Mouse (Mus musculus) intestine, embryonic 14.5 days (tissue): ENCODE measurements around the gene Tsc22d3. TPM values are rescaled to one million over a fixed set of nuclear protein-coding genes. Genes with fewer than 3 reads are reported as not detected.

ENCODE experiments used
- ATAC-seq: fragments of 200-750 bp; cut with Nextera tagmentation; replicated peaks from 2 replicates; pipeline ENCODE4 v1.8.0; 2017; ENCODE audit warnings: low read depth, moderate number of reproducible peaks, moderate TSS enrichment, moderate library complexity; ENCODE audit not compliant: low FRiP score, low TSS enrichment
- DNase-seq: peaks from one replicate; pipeline ENCODE4 v3.0.0-alpha.2; 2018; ENCODE audit warnings: low spot score
- H3K27ac ChIP-seq: fragments of 300-500 bp; sonication (generic); 2 replicates; pipeline ENCODE4 v1.5.1; 2014; ENCODE audit warnings: low read depth, mild to moderate bottlenecking, control low read depth
- H3K27me3 ChIP-seq: fragments of 300-500 bp; sonication (generic); replicated peaks from 2 replicates; pipeline ENCODE4 v1.6.1; 2014; ENCODE audit warnings: low read length, control low read depth; ENCODE audit not compliant: control insufficient read depth, insufficient read depth
- H3K36me3 ChIP-seq: fragments of 300-500 bp; sonication (generic); 2 replicates; pipeline ENCODE4 v1.6.1; 2014; ENCODE audit warnings: low read length, control low read depth; ENCODE audit not compliant: control insufficient read depth, insufficient read depth
- H3K4me1 ChIP-seq: fragments of 300-500 bp; sonication (generic); replicated peaks from 2 replicates; pipeline ENCODE4 v1.6.1; 2014; ENCODE audit warnings: low read length, control low read depth, mixed read lengths; ENCODE audit not compliant: control insufficient read depth, insufficient read depth
- H3K4me2 ChIP-seq: fragments of 300-500 bp; sonication (generic); 2 replicates; pipeline ENCODE4 v1.6.1; 2014; ENCODE audit warnings: low read length
- H3K4me3 ChIP-seq: fragments of 300-500 bp; sonication (generic); 2 replicates; pipeline ENCODE4 v1.5.1; 2014; ENCODE audit warnings: low read depth, low read length, control low read depth, mixed read lengths
- H3K9ac ChIP-seq: fragments of 300-500 bp; sonication (generic); 2 replicates; pipeline ENCODE4 v1.6.1; 2014; ENCODE audit warnings: mild to moderate bottlenecking, low read length
- H3K9me3 ChIP-seq: fragments of 300-500 bp; sonication (generic); 2 replicates; pipeline ENCODE4 v1.6.1; 2016; ENCODE audit warnings: low read length, control low read depth; ENCODE audit not compliant: control insufficient read depth
- WGBS: fragments of 180-500 bp; shearing (Covaris S2); extraction: QIAGEN DNeasy Blood & Tissue Kit; methylation state at CpG from one replicate; pipeline ENCODE4 v1.1.7; 2014; 5-methylcytosine and 5-hydroxymethylcytosine counted together
- polyA plus RNA-seq: library from polyadenylated mRNA; unstranded; fragments of >200 nt; fragmentation: Nextera tagmentation; extraction: Ambion mirVana; gene quantifications from 2 replicates; pipeline ENCODE4 v1.2.1, GENCODE M21; 2014

Tsc22d3 gene
- polyA plus RNA-seq, 1 experiment from 2014 or later, result 59.0 TPM

GRCm38 (mm10) chrX:140555965-140556364 is 44.5 kb downstream of the Tsc22d3 start:
- Histone ChIP-seq H3K4me3 (no peak overlapping the region), H3K4me1 (no peaks in the 10 kb centered on the region), H3K9ac (no peak overlapping the region), H3K9me3 (no peaks in the 10 kb centered on the region), H3K4me2 (no peak overlapping the region), H3K27me3 (peaks cover 13% of the 10 kb centered on the region), H3K36me3 (no peaks in the 10 kb centered on the region), H3K27ac (no peak overlapping the region)
- 74% methylated on average over 2 of the region's 2 CpGs for WGBS
- no peak for ATAC-seq
- DNase-seq, result no peak

GRCm38 (mm10) chrX:140555423-140555822 is 45.0 kb downstream of the Tsc22d3 start:
- Histone ChIP-seq H3K36me3 (no peaks in the 10 kb centered on the region), H3K4me3 (no peak overlapping the region), H3K27me3 (peaks cover 13% of the 10 kb centered on the region), H3K4me2 (no peak overlapping the region), H3K4me1 (no peaks in the 10 kb centered on the region), H3K27ac (no peak overlapping the region), H3K9ac (no peak overlapping the region), H3K9me3 (no peaks in the 10 kb centered on the region)
- ATAC-seq, result no peak
- 81% methylated on average over 3 of the region's 3 CpGs for WGBS
- no peak for DNase-seq

GRCm38 (mm10) chrX:140547660-140548419 is 52.6 kb downstream of the Tsc22d3 start:
- no peaks in the 10 kb centered on the region for H3K4me1 ChIP-seq
- H3K9ac ChIP-seq, result no peak overlapping the region
- H3K27me3 ChIP-seq, result peaks cover 23% of the 10 kb centered on the region; the same call in 1 of the 2 replicates
- WGBS, result 79% methylated on average over 7 of the region's 7 CpGs
- no peak overlapping the region for H3K4me3 ChIP-seq
- no peak for DNase-seq
- H3K27ac ChIP-seq, result no peak overlapping the region
- no peaks in the 10 kb centered on the region for H3K36me3 ChIP-seq
- H3K4me2 ChIP-seq, result no peak overlapping the region
- no peak for ATAC-seq
- H3K9me3 ChIP-seq, result no peaks in the 10 kb centered on the region

GRCm38 (mm10) chrX:140544737-140545136 is 55.7 kb downstream of the Tsc22d3 start:
- 35% methylated on average over 3 of the region's 3 CpGs for WGBS
- H3K27ac ChIP-seq, result no peak overlapping the region
- no peaks in the 10 kb centered on the region for H3K4me1 ChIP-seq
- H3K36me3 ChIP-seq, result no peaks in the 10 kb centered on the region
- no peak overlapping the region for H3K9ac ChIP-seq
- H3K4me2 ChIP-seq, result no peak overlapping the region
- ATAC-seq, result no peak
- no peaks in the 10 kb centered on the region for H3K9me3 ChIP-seq
- H3K4me3 ChIP-seq, result no peak overlapping the region
- H3K27me3 ChIP-seq, result peaks cover 16% of the 10 kb centered on the region
- no peak for DNase-seq

- no peaks in the 10 kb centered on the region for H3K36me3 ChIP-seq
- H3K9me3 ChIP-seq, result no peaks in the 10 kb centered on the region
- peak overlapping the region; percentile 44 for H3K4me3 ChIP-seq
- 23% methylated on average over 18 of the region's 18 CpGs for WGBS
- H3K4me2 ChIP-seq, result peak overlapping the region; percentile 61
- ATAC-seq (peak; percentile 82), DNase-seq (peak; percentile 73)
- peak overlapping the region; percentile 55 for H3K9ac ChIP-seq
- H3K27me3 ChIP-seq, result peaks cover 11% of the 10 kb centered on the region
- peak overlapping the region; percentile 83 for H3K27ac ChIP-seq
- H3K4me1 ChIP-seq, result no peaks in the 10 kb centered on the region
These were observed 57.4 kb downstream of the Tsc22d3 start for GRCm38 (mm10) chrX:140542938-140543673.

- no peaks in the 10 kb centered on the region for H3K9me3 ChIP-seq
- ATAC-seq (peak; percentile 82), DNase-seq (peak; percentile 78)
- peak overlapping the region; percentile 55 for H3K9ac ChIP-seq
- peak overlapping the region; percentile 44 for H3K4me3 ChIP-seq
- peak overlapping the region; percentile 61 for H3K4me2 ChIP-seq
- H3K27me3 ChIP-seq, result peaks cover 7% of the 10 kb centered on the region
- no peaks in the 10 kb centered on the region for H3K4me1 ChIP-seq
- H3K27ac ChIP-seq, result peak overlapping the region; percentile 83
- no peaks in the 10 kb centered on the region for H3K36me3 ChIP-seq
- WGBS, result 11% methylated on average over 21 of the region's 21 CpGs
These were observed 58.0 kb downstream of the Tsc22d3 start for GRCm38 (mm10) chrX:140542474-140542845.

- H3K27ac ChIP-seq, result peak overlapping the region; percentile 83
- 16% methylated on average over 10 of the region's 10 CpGs for WGBS
- H3K4me2 ChIP-seq, result peak overlapping the region; percentile 61
- no peaks in the 10 kb centered on the region for H3K36me3 ChIP-seq
- no peaks in the 10 kb centered on the region for H3K9me3 ChIP-seq
- peak; percentile 65 for ATAC-seq
- no peaks in the 10 kb centered on the region for H3K4me1 ChIP-seq
- peaks cover 6% of the 10 kb centered on the region for H3K27me3 ChIP-seq
- DNase-seq, result no peak
- H3K9ac ChIP-seq, result peak overlapping the region; percentile 55
- peak overlapping the region; percentile 44 for H3K4me3 ChIP-seq
These were observed 58.6 kb downstream of the Tsc22d3 start for GRCm38 (mm10) chrX:140541711-140542473.

- Histone ChIP-seq H3K27ac (no peak overlapping the region), H3K36me3 (no peaks in the 10 kb centered on the region), H3K4me1 (no peaks in the 10 kb centered on the region), H3K9ac (no peak overlapping the region), H3K4me3 (no peak overlapping the region), H3K4me2 (no peak overlapping the region), H3K9me3 (no peaks in the 10 kb centered on the region), H3K27me3 (peaks cover 6% of the 10 kb centered on the region)
- WGBS, result 90% methylated on average over 15 of the region's 15 CpGs
- DNase-seq, result no peak
- no peak for ATAC-seq
These were observed 59.9 kb downstream of the Tsc22d3 start for GRCm38 (mm10) chrX:140540500-140541114.
